ENCODE assay signal across 8 mouse cellular contexts in genomic region chr2:165857841-165858426, GRCm38 (mm10). TPM values are rescaled to one million over a fixed set of nuclear protein-coding genes. Genes with fewer than 3 reads are reported as not detected.
DNase-seq lines count a peak whose midpoint lies in the region; ATAC-seq and TF ChIP-seq lines count a peak whose summit lies in the region.

No protein-coding gene starts in this region.

- peak; percentile 78 for ATAC-seq in intestine, embryonic 16.5 days
- ATAC-seq in liver, embryonic 16.5 days (ENCODE audit: low read depth): 0 out of 2 replicates have a peak, but pooled peaks have one; percentile 11
- ATAC-seq in neural tube, embryonic 13.5 days (ENCODE audit: low read depth): peak; percentile 37

- no peak for TF ChIP-seq CTCF in spleen, adult 2 months (IDR thresholded peaks at IDR 0.05; ENCODE audit: extremely low read depth, insufficient read depth, insufficient read length, insufficient replicate concordance)

- peaks cover 9% of the 10 kb centered on the region for H3K36me3 ChIP-seq in spleen, adult 2 months (ENCODE audit: control insufficient read depth, insufficient read depth, low read length)
- peaks cover 5% of the 10 kb centered on the region; the same call in 1 of the 2 replicates for H3K36me3 ChIP-seq in intestine, embryonic 16.5 days (ENCODE audit: control insufficient read depth, insufficient read depth, low read length)
- H3K36me3 ChIP-seq in liver, embryonic 16.5 days (ENCODE audit: control insufficient read depth, insufficient read depth): peaks cover 2% of the 10 kb centered on the region
- 0 out of 2 replicates have a peak, but pooled peaks cover 6% of the 10 kb centered on the region for H3K36me3 ChIP-seq in neural tube, embryonic 13.5 days

- intact Hi-C loops in gastrocnemius, postnatal 36 days (cut with DNase I): no loop called here

- no peaks in the 10 kb centered on the region for H3K9me3 ChIP-seq in intestine, embryonic 16.5 days (ENCODE audit: control insufficient read depth, low read length)
- no peaks in the 10 kb centered on the region for H3K9me3 ChIP-seq in liver, embryonic 16.5 days (replicated peaks; ENCODE audit: control insufficient read depth, low read length)
- H3K9me3 ChIP-seq in neural tube, embryonic 13.5 days: no peaks in the 10 kb centered on the region

- H3K4me1 ChIP-seq in spleen, adult 2 months (ENCODE audit: control insufficient read depth, insufficient read depth, insufficient read length): peaks cover 17% of the 10 kb centered on the region; the same call in 1 of the 2 replicates
- peaks cover 76% of the 10 kb centered on the region for H3K4me1 ChIP-seq in intestine, embryonic 16.5 days (ENCODE audit: control insufficient read depth, insufficient read depth, low read length)
- peaks cover 69% of the 10 kb centered on the region for H3K4me1 ChIP-seq in liver, embryonic 16.5 days (ENCODE audit: control insufficient read depth, low read depth, low read length)
- peaks cover 95% of the 10 kb centered on the region for H3K4me1 ChIP-seq in neural tube, embryonic 13.5 days (replicated peaks)

- WGBS in spleen, adult 2 months: 70% methylated on average over 22 of the region's 22 CpGs
- WGBS in intestine, embryonic 16.5 days: 3% methylated on average over 22 of the region's 22 CpGs
- WGBS in liver, embryonic 16.5 days (ENCODE audit: insufficient replicate concordance): 24% methylated on average over 22 of the region's 22 CpGs
- WGBS in neural tube, embryonic 13.5 days: 1% methylated on average over 22 of the region's 22 CpGs

- H3K4me3 ChIP-seq in spleen, adult 2 months (ENCODE audit: extremely low read depth, insufficient read depth, insufficient read length): no peak overlapping the region
- H3K4me3 ChIP-seq in intestine, embryonic 16.5 days (ENCODE audit: low read length): peak overlapping the region; percentile 33
- peak overlapping the region; percentile 23; the same call in 1 of the 2 replicates for H3K4me3 ChIP-seq in liver, embryonic 16.5 days (ENCODE audit: low read depth, low read length)
- H3K4me3 ChIP-seq in neural tube, embryonic 13.5 days: peak overlapping the region; percentile 18

- no peak for DNase-seq in spleen, adult 2 months (ENCODE audit: low read depth in 1 of 2, low spot score in 2 of 2)
- DNase-seq in spleen, postnatal 4 days (ENCODE audit: low spot score in 2 of 2): no peak
- DNase-seq in cerebellum, postnatal 14 days: peak; percentile 65 to 68
- DNase-seq in gastrocnemius, postnatal 36 days: peak; percentile 50 to 73
- DNase-seq in spleen, postnatal 10 days (ENCODE audit: low spot score in 2 of 2): no peak

- H3K9ac ChIP-seq in intestine, embryonic 16.5 days (ENCODE audit: low read depth, low read length): peak overlapping the region; percentile 70
- peak overlapping the region; percentile 28; the same call in 1 of the 2 replicates for H3K9ac ChIP-seq in liver, embryonic 16.5 days (ENCODE audit: low read depth, low read length)
- peak overlapping the region; percentile 66 for H3K9ac ChIP-seq in neural tube, embryonic 13.5 days

- peak overlapping the region; percentile 51 for H3K4me2 ChIP-seq in intestine, embryonic 16.5 days (ENCODE audit: low read depth, low read length)
- H3K4me2 ChIP-seq in liver, embryonic 16.5 days (ENCODE audit: low read depth, low read length): peak overlapping the region; percentile 44
- peak overlapping the region; percentile 49 for H3K4me2 ChIP-seq in neural tube, embryonic 13.5 days

- peak overlapping the region; percentile 85 for H3K27ac ChIP-seq in spleen, adult 2 months (ENCODE audit: insufficient read depth, low read length)
- H3K27ac ChIP-seq in intestine, embryonic 16.5 days (ENCODE audit: low read length): peak overlapping the region; percentile 99
- peak overlapping the region; percentile 85 for H3K27ac ChIP-seq in liver, embryonic 16.5 days (ENCODE audit: low read length)
- peak overlapping the region; percentile 96 for H3K27ac ChIP-seq in neural tube, embryonic 13.5 days (replicated peaks)

- no peak for TF ChIP-seq POLR2A in spleen, adult 2 months (IDR thresholded peaks at IDR 0.05; ENCODE audit: low read depth, low read length)

- no peaks in the 10 kb centered on the region for H3K27me3 ChIP-seq in spleen, adult 2 months (ENCODE audit: control insufficient read depth, insufficient read depth, low read length)
- no peaks in the 10 kb centered on the region for H3K27me3 ChIP-seq in intestine, embryonic 16.5 days (replicated peaks; ENCODE audit: control insufficient read depth, insufficient read depth, low read length)
- no peaks in the 10 kb centered on the region for H3K27me3 ChIP-seq in liver, embryonic 16.5 days (ENCODE audit: control insufficient read depth, insufficient read depth, low read depth, low read length)
- no peaks in the 10 kb centered on the region for H3K27me3 ChIP-seq in neural tube, embryonic 13.5 days

RNA-seq across cellular contexts. Expression of gene Zmynd8, which starts 40.9 kb away (rescaled TPM):
- 25.0 and 25.4 TPM in 2 replicates for polyA plus RNA-seq in spleen, adult 2 months (2012; rRNA removed)
- 10 to 100 TPM; 12.7 to 17.3 TPM for total RNA-seq in gastrocnemius, postnatal 36 days (2021)
- polyA plus RNA-seq in intestine, embryonic 16.5 days (2015; fragmentation: Nextera tagmentation; extraction: Ambion mirVana): 57.3 and 61.6 TPM in 2 replicates
- 20.0 and 23.6 TPM in 2 replicates for polyA plus RNA-seq in liver, embryonic 16.5 days (2015; fragmentation: Nextera tagmentation; extraction: Ambion mirVana)
- polyA plus RNA-seq in neural tube, embryonic 13.5 days (2015; fragmentation: Nextera tagmentation; extraction: Ambion mirVana): 69.0 and 73.2 TPM in 2 replicates

Comparison
In these comparisons a context has a peak if more than half of its experiments do, and no peak if none do; other contexts are left out.
1. DNase-seq: peak in cerebellum, postnatal 14 days (2 of 2) and gastrocnemius, postnatal 36 days (2 of 2); none in spleen, adult 2 months (0 of 2), spleen, postnatal 4 days (0 of 2) and spleen, postnatal 10 days (0 of 2).
2. ATAC-seq: peak in every context shown above with its lines; median percentile 78 in intestine, embryonic 16.5 days; 37 in neural tube, embryonic 13.5 days; 11 in liver, embryonic 16.5 days.
3. Peak in every context shown above with its lines, with median percentiles within 50 percentile points of each other: H3K27ac ChIP-seq, H3K4me2 ChIP-seq and H3K9ac ChIP-seq.